Comparison of ENCODE assay signal across 9 mouse cellular contexts in the genomic region with DNA sequence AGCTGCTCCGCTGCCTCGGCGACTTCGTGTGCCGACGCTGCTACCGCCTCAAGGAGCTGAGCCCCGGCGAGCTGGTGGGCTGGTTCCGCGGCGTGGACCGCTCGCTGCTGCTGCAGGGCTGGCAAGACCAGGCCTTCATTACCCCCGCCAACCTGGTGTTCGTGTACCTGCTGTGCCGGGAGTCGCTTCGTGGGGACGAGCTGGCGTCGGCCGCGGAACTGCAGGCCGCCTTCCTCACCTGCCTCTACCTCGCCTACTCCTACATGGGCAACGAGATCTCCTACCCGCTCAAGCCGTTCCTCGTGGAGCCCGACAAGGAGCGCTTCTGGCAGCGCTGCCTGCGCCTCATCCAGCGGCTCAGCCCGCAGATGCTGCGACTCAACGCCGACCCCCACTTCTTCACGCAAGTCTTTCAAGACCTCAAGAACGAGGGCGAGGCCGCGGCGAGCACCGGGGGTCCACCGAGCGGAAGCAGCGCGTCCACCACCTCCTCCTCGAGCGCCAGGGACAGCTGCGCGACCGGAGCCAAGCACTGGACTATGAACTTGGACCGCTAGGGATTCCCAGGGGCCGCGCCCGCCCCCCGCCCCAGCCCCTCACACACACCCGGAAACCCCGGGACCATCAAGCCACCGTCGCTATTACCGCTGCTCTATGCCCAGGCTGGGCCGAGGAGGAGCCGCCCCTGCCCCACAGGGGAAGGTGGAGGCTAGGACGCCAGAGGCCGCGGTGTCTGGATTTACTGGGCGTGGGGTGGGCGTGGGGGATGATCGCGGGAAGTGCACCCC. TPM values are rescaled to one million over a fixed set of nuclear protein-coding genes. Genes with fewer than 3 reads are reported as not detected.
DNase-seq lines count a peak whose midpoint lies in the region; ATAC-seq and TF ChIP-seq lines count a peak whose summit lies in the region.
"Had no signal": no experiment of that assay in that cellular context is flagged by ENCODE, and none has a peak within 500 bp of the region (broad histone marks: within the 10 kb centered on the region; RNA-seq: fewer than 3 reads in every experiment).

No protein-coding gene starts in this region.

- WGBS in hindbrain, embryonic 12.5 days = under 1% methylated on average over 72 of the region's 74 CpGs
- WGBS in midbrain, embryonic 11.5 days = under 1% methylated on average over 73 of the region's 74 CpGs

- H3K4me2 ChIP-seq in hindbrain, embryonic 12.5 days (replicated peaks) = peak overlapping the region; percentile 86
- peak overlapping the region; percentile 79 for H3K4me2 ChIP-seq in midbrain, embryonic 11.5 days

- peaks cover 29% of the 10 kb centered on the region for H3K9me3 ChIP-seq in G1E (replicated peaks)
- no peaks in the 10 kb centered on the region for H3K9me3 ChIP-seq in hindbrain, embryonic 12.5 days (replicated peaks)
- no peaks in the 10 kb centered on the region for H3K9me3 ChIP-seq in midbrain, embryonic 11.5 days (ENCODE audit: control insufficient read depth, low read length)

- ATAC-seq in G1E (ENCODE audit: extremely low read depth, insufficient number of reproducible peaks, low FRiP score, poor library complexity, severe bottlenecking) = no peak
- no peak for ATAC-seq in hindbrain, embryonic 12.5 days (ENCODE audit: low FRiP score)
- ATAC-seq in midbrain, embryonic 11.5 days (ENCODE audit: low FRiP score) = no peak
- no peak for ATAC-seq in megakaryocyte-erythroid progenitor cell, adult 5-6 weeks (replicated peaks; ENCODE audit: low FRiP score, low TSS enrichment, poor library complexity, severe bottlenecking)

- no peaks in the 10 kb centered on the region for H3K36me3 ChIP-seq in G1E (replicated peaks)
- no peaks in the 10 kb centered on the region for H3K36me3 ChIP-seq in hindbrain, embryonic 12.5 days
- no peaks in the 10 kb centered on the region for H3K36me3 ChIP-seq in midbrain, embryonic 11.5 days (ENCODE audit: control insufficient read depth, insufficient read depth, low read length)

- no peak for TF ChIP-seq CTCF in G1E (IDR thresholded peaks at IDR 0.05; ENCODE audit: low read depth, low read length)

- DNase-seq in layer of hippocampus, adult 18-20 months (ENCODE audit: low spot score in 2 of 2) = peak; percentile 23 to 37
- DNase-seq in layer of hippocampus, adult 11-12 months (ENCODE audit: low spot score) = no peak
- DNase-seq in G1E (ENCODE audit: low spot score) = no peak
- DNase-seq in cerebellum, postnatal 10 days = peak; percentile 56 to 68
- DNase-seq in midbrain, embryonic 11.5 days (ENCODE audit: low spot score, missing footprints) = peak; percentile 95
- DNase-seq in urinary bladder, postnatal 14 days (ENCODE audit: low spot score) = no peak

- H3K9ac ChIP-seq in hindbrain, embryonic 12.5 days = peak overlapping the region; percentile 96
- peak overlapping the region; percentile 84 for H3K9ac ChIP-seq in midbrain, embryonic 11.5 days (ENCODE audit: low read length)

- H3K4me3 ChIP-seq in G1E (ENCODE audit: low read depth, low read length) = peak overlapping the region; percentile 30; the same call in 1 of the 2 replicates
- peak overlapping the region; percentile 90 for H3K4me3 ChIP-seq in hindbrain, embryonic 12.5 days
- H3K4me3 ChIP-seq in midbrain, embryonic 11.5 days (ENCODE audit: low read depth, low read length) = peak overlapping the region; percentile 67

- peak overlapping the region; percentile 92 for H3K27ac ChIP-seq in hindbrain, embryonic 12.5 days
- no peak overlapping the region for H3K27ac ChIP-seq in midbrain, embryonic 11.5 days (ENCODE audit: low read depth, low read length)

- H3K4me1 ChIP-seq in G1E (ENCODE audit: insufficient read depth, low read depth, low read length) = no peaks in the 10 kb centered on the region
- H3K4me1 ChIP-seq in hindbrain, embryonic 12.5 days = peaks cover 71% of the 10 kb centered on the region
- peaks cover 53% of the 10 kb centered on the region for H3K4me1 ChIP-seq in midbrain, embryonic 11.5 days (ENCODE audit: control insufficient read depth, insufficient read depth, low read length)

- no peaks in the 10 kb centered on the region for H3K27me3 ChIP-seq in G1E (ENCODE audit: insufficient read depth, low read length)
- H3K27me3 ChIP-seq in hindbrain, embryonic 12.5 days = peaks cover 62% of the 10 kb centered on the region
- peaks cover 5% of the 10 kb centered on the region; the same call in 1 of the 2 replicates for H3K27me3 ChIP-seq in midbrain, embryonic 11.5 days (ENCODE audit: control insufficient read depth, insufficient read depth, low read length)

RNA-seq across cellular contexts. Expression of a gene that starts 1.1 kb away (rescaled TPM):
- total RNA-seq in layer of hippocampus, adult 18-20 months (2021) = 100 to 1,000 TPM; 203 to 204 TPM
- total RNA-seq in G1E (2014; fragmentation: Nextera tagmentation) = not detected in 2 replicates
- total RNA-seq in G1E (2017) = 0.06 TPM in 1 of 2 replicates, not detected in the other
- polyA plus RNA-seq in G1E (2012) = not detected in 2 replicates
- 6.9 and 7.5 TPM in 2 replicates for polyA plus RNA-seq in hindbrain, embryonic 12.5 days (2016; fragmentation: Nextera tagmentation; extraction: Ambion mirVana)
- polyA plus RNA-seq in midbrain, embryonic 11.5 days (2014; fragmentation: Nextera tagmentation; extraction: Ambion mirVana) = 5.7 and 5.8 TPM in 2 replicates
- not detected in 2 replicates for total RNA-seq in megakaryocyte-erythroid progenitor cell, adult 5-6 weeks (2014; fragmentation: Nextera tagmentation)
- total RNA-seq in megakaryocyte-erythroid progenitor cell, adult 5-6 weeks (2017) = not detected in 2 replicates

RNA-seq across cellular contexts. Expression of a gene that starts 29.4 kb away (rescaled TPM):
- not detected for total RNA-seq in layer of hippocampus, adult 18-20 months (2021)
- total RNA-seq in G1E (2014; fragmentation: Nextera tagmentation) (not detected in 2 replicates), G1E (2017) (0.33 TPM in 1 of 2 replicates, not detected in the other)
- not detected in 2 replicates for polyA plus RNA-seq in G1E (2012)
- 7.0 and 7.6 TPM in 2 replicates for polyA plus RNA-seq in hindbrain, embryonic 12.5 days (2016; fragmentation: Nextera tagmentation; extraction: Ambion mirVana)
- polyA plus RNA-seq in midbrain, embryonic 11.5 days (2014; fragmentation: Nextera tagmentation; extraction: Ambion mirVana) = 0.41 and 0.69 TPM in 2 replicates
- total RNA-seq in megakaryocyte-erythroid progenitor cell, adult 5-6 weeks (2014; fragmentation: Nextera tagmentation) = not detected in 2 replicates
- not detected in 2 replicates for total RNA-seq in megakaryocyte-erythroid progenitor cell, adult 5-6 weeks (2017)
- total RNA-seq: layer of hippocampus, postnatal 14 days had no signal

RNA-seq across cellular contexts. Expression of a gene that starts 37.1 kb away (rescaled TPM):
- total RNA-seq in layer of hippocampus, adult 18-20 months (2021) = under 1 TPM in 1 of 2 experiments, not detected in 1; 0.48 TPM
- total RNA-seq in G1E (2014; fragmentation: Nextera tagmentation) = not detected in 2 replicates
- not detected in 2 replicates for total RNA-seq in G1E (2017)
- polyA plus RNA-seq in G1E (2012) = not detected in 2 replicates
- 1.6 and 2.8 TPM in 2 replicates for polyA plus RNA-seq in hindbrain, embryonic 12.5 days (2016; fragmentation: Nextera tagmentation; extraction: Ambion mirVana)
- 0.19 TPM in 1 of 2 replicates, not detected in the other for polyA plus RNA-seq in midbrain, embryonic 11.5 days (2014; fragmentation: Nextera tagmentation; extraction: Ambion mirVana)
- not detected in 2 replicates for total RNA-seq in megakaryocyte-erythroid progenitor cell, adult 5-6 weeks (2014; fragmentation: Nextera tagmentation)
- not detected in 2 replicates for total RNA-seq in megakaryocyte-erythroid progenitor cell, adult 5-6 weeks (2017)

Comparison
In these comparisons a context has a peak if more than half of its experiments do, and no peak if none do; other contexts are left out.
1. DNase-seq: peak in layer of hippocampus, adult 18-20 months (2 of 2), cerebellum, postnatal 10 days (2 of 2) and midbrain, embryonic 11.5 days (single experiment); none in layer of hippocampus, adult 11-12 months (single experiment), G1E (single experiment) and urinary bladder, postnatal 14 days (single experiment).
2. H3K4me3 ChIP-seq: peak in every context shown above with its lines; median percentile 90 in hindbrain, embryonic 12.5 days; 67 in midbrain, embryonic 11.5 days; 30 in G1E.
3. RNA of a gene that starts 1.1 kb away (total RNA-seq): 203 to 204 TPM in layer of hippocampus, adult 18-20 months; 0.06 TPM in G1E and not detected in megakaryocyte-erythroid progenitor cell, adult 5-6 weeks; every median in the first group is over 100 times any median in the second.